Mouse (Mus musculus): ENCODE data around the gene Gys1. TPM values are rescaled to one million over a fixed set of nuclear protein-coding genes. Genes with fewer than 3 reads are reported as not detected.
A peak's percentile ranks its signal among the peaks of the same experiment; 100 is the strongest.

Gene Gys1
- polyA plus RNA-seq, 1 experiment from 2014 or later: 26.0 TPM

DNA sequence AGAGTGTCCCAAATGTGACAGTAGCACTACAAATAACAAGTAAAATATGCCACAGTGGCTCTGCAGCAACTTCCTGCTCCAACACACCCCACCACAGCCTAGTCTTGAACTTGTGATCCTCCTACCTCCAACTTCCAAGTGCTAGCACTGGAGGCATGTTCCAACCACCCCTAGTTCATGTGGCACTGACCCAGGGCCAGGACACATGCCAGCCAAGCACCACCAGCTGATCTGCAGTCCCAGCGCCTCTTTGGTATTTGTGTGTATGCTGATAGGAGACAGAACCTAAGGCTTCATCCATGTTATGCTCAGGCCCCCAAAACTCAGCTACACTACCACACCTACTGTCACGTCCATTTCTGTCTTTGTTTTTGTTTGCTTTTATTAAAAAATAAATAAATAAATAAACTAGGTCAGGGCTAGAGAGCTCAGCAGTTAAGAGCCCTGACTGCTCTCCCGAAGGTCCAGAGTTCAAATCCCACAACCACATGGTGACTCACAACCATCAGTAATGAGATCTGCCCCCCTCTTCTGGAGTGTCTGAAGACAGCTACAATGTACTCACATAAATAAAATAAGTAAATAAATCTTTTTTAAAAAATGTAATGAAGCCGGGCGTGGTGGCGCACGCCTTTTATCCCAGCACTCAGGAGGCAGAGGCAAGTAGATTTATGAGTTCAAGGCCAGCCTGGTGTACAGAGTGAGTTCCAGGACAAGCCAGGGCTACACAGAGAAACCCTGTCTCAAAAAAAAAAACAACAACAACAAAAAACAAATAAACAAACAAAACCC is 29.5 kb downstream of the Gys1 start:
- ATAC-seq (replicated peaks; ENCODE audit: low FRiP score, low read depth) (no peak), DNase-seq (ENCODE audit: low spot score) (no peak)
- no peak for TF ChIP-seq CTCF (IDR thresholded peaks at IDR 0.05; ENCODE audit: low read depth)
- Histone ChIP-seq H3K27me3 (ENCODE audit: insufficient read depth, low read length) (no peaks in the 10 kb centered on the region), H3K4me1 (replicated peaks; ENCODE audit: insufficient read depth, low read length) (peaks cover 17% of the 10 kb centered on the region), H3K9ac (ENCODE audit: low read depth, low read length) (no peak overlapping the region), H3K4me3 (replicated peaks; ENCODE audit: low read depth, low read length) (no peak overlapping the region), H3K4me2 (ENCODE audit: low read length) (no peak overlapping the region), H3K9me3 (replicated peaks; ENCODE audit: low read length) (no peaks in the 10 kb centered on the region), H3K27ac (no peak overlapping the region), H3K36me3 (ENCODE audit: insufficient read depth, low read length) (peaks cover 7% of the 10 kb centered on the region; the same call in 1 of the 2 replicates)
- WGBS: 94% methylated on average over 7 of the region's 7 CpGs

DNA sequence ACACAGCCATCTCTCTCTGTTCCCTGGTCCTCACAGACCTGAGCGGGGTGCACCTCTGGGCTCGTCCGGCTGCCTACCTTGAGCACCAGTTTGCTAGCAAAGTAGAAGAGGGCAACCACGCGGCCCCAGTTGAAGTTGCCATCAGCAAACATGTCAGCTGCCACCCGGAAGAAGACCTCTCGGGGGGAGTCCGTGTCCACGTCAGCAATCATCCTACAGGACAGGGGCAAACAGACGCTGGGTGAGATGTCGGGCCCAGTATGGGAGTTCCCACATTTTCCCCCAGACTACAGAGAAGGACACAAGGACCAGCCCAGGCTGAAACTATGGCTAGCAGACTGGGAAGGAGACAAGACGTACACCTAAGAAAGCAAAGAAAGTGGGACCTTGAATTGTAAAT is 30.5 kb downstream of the Gys1 start:
- ATAC-seq (replicated peaks; ENCODE audit: low FRiP score, low read depth): no peak
- no peak for DNase-seq (ENCODE audit: low spot score)
- peaks cover 17% of the 10 kb centered on the region for H3K4me1 ChIP-seq (replicated peaks; ENCODE audit: insufficient read depth, low read length)
- H3K27me3 ChIP-seq (ENCODE audit: insufficient read depth, low read length): no peaks in the 10 kb centered on the region
- no peak overlapping the region for H3K27ac ChIP-seq
- no peak for TF ChIP-seq CTCF (IDR thresholded peaks at IDR 0.05; ENCODE audit: low read depth)
- H3K4me2 ChIP-seq (ENCODE audit: low read length): no peak overlapping the region
- H3K4me3 ChIP-seq (replicated peaks; ENCODE audit: low read depth, low read length): no peak overlapping the region
- peaks cover 7% of the 10 kb centered on the region; the same call in 1 of the 2 replicates for H3K36me3 ChIP-seq (ENCODE audit: insufficient read depth, low read length)
- H3K9me3 ChIP-seq (replicated peaks; ENCODE audit: low read length): no peaks in the 10 kb centered on the region
- no peak overlapping the region for H3K9ac ChIP-seq (ENCODE audit: low read depth, low read length)
- WGBS: 93% methylated on average over 12 of the region's 12 CpGs

DNA sequence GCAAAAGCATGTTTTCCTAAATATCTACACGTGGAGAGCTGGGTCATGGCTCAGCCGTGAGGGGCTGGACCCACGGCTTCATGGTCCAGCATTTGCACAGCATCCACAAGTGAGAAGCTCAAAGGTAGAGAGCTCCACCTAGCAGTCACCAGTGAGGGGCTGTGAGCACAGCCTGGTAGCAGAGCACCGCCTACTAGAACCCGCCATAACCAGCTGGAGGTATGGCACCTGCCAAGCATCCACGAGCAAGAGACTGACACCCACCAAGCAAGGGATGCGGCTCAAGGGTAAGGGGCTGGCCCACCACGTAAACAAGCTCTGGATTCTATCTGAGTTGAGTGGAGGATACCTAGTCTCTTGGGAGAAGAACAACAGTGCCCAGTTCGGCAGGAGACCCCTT is 30.9 kb downstream of the Gys1 start:
- Histone ChIP-seq H3K36me3 (ENCODE audit: insufficient read depth, low read length) (peaks cover 7% of the 10 kb centered on the region; the same call in 1 of the 2 replicates), H3K27ac (no peak overlapping the region), H3K9me3 (replicated peaks; ENCODE audit: low read length) (no peaks in the 10 kb centered on the region), H3K4me1 (replicated peaks; ENCODE audit: insufficient read depth, low read length) (peaks cover 12% of the 10 kb centered on the region), H3K4me2 (ENCODE audit: low read length) (peak overlapping the region; percentile 90), H3K4me3 (replicated peaks; ENCODE audit: low read depth, low read length) (peak overlapping the region; percentile 78; the same call in 1 of the 2 replicates), H3K9ac (ENCODE audit: low read depth, low read length) (peak overlapping the region; percentile 82; the same call in 1 of the 2 replicates), H3K27me3 (ENCODE audit: insufficient read depth, low read length) (no peaks in the 10 kb centered on the region)
- DNase-seq (ENCODE audit: low spot score): no peak
- TF ChIP-seq CTCF (IDR thresholded peaks at IDR 0.05; ENCODE audit: low read depth): 0 out of 2 replicates have a peak, but pooled peaks have one; percentile 31
- ATAC-seq (replicated peaks; ENCODE audit: low FRiP score, low read depth): no peak
- 76% methylated on average over 9 of the region's 9 CpGs for WGBS

DNA sequence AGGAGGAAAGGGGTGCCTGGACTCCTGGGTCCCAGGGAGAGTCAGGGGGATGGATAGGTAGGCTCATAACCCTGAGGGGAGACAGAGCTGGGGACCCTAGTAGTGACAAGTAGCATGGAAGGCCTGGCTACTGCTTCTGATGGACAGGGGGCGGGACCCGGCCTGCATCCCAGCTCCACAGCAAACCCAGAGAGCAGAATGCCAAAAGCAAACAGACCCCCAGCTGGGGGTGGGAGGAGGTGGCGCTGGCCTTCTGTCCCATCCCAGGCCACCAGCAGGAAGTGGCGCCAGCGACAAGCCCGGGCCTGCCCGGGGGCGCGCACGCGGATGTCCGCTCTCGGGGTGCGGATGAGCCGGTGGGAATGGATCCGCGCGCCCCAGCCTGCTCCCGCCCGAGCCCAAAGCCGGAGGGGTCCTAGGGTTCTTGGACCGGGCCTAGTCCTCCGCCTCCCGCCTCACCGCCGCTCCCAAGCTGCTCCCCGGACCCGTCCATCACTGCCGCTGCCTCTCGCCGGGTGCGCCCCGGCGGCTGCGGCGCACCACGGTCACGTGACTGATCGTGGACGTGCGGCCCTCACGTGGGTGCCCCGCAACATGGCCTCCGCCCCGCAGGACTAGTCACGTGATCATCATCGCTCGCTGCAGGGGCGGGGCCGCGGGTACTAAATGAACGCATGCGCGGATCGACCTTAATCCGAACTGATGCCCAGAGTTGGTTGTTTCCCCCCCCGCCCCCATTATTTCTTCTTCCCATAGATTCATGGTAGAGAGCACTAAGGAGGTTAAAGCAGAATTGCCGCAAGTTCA is 31.8 kb downstream of the Gys1 start, which contains the start of gene Bax:
Bax (minus strand) TSS at position 616 of the 807 bp plus-strand sequence.
- WGBS: under 1% methylated on average over 53 of the region's 58 CpGs
- Histone ChIP-seq H3K36me3 (ENCODE audit: insufficient read depth, low read length) (peaks cover 7% of the 10 kb centered on the region; the same call in 1 of the 2 replicates), H3K27me3 (ENCODE audit: insufficient read depth, low read length) (no peaks in the 10 kb centered on the region), H3K4me1 (replicated peaks; ENCODE audit: insufficient read depth, low read length) (peaks cover 7% of the 10 kb centered on the region; the same call in 1 of the 2 replicates), H3K9me3 (replicated peaks; ENCODE audit: low read length) (no peaks in the 10 kb centered on the region), H3K4me2 (ENCODE audit: low read length) (peak within 1 kb of the TSS; percentile 90), H3K9ac (ENCODE audit: low read depth, low read length) (peak within 1 kb of the TSS; percentile 82), H3K27ac (peak within 1 kb of the TSS; percentile 75), H3K4me3 (replicated peaks; ENCODE audit: low read depth, low read length) (peak within 1 kb of the TSS; percentile 78)
- ATAC-seq (replicated peaks; ENCODE audit: low FRiP score, low read depth) (peak; percentile 75), DNase-seq (ENCODE audit: low spot score) (peak; percentile 99)
- peak; percentile 34 for TF ChIP-seq CTCF (IDR thresholded peaks at IDR 0.05; ENCODE audit: low read depth)

DNA sequence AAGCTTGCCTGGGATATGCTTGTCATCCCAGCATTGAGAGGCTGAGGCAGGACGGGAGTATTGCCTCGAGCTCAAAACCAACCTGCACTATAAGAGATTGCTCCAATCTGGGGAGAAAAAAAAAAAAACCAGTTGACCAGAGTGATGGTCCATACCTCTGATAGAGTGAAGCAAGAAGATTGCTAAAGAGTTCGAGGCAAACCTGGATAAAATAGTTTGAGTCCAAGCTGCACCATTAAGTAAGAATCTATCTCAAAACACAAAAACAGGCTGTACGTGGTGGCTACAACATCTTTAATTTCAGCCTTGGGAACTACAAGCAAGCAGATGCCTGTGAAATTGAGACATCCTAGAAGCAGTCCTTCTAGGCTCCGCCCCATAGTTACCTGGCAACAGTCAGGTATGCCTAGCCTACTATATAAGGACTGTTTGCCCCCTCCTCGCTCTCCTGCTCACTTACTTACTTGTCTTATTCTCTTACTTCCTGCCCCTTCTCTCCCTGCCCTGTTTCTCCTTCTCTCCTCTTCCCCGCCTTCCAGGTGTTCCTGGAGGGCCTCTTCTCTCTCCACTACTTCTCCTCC is 32.5 kb downstream of the Gys1 start:
- Histone ChIP-seq H3K27ac (no peak overlapping the region), H3K4me1 (replicated peaks; ENCODE audit: insufficient read depth, low read length) (peaks cover 7% of the 10 kb centered on the region; the same call in 1 of the 2 replicates), H3K36me3 (ENCODE audit: insufficient read depth, low read length) (peaks cover 7% of the 10 kb centered on the region; the same call in 1 of the 2 replicates), H3K4me3 (replicated peaks; ENCODE audit: low read depth, low read length) (peak overlapping the region; percentile 78), H3K27me3 (ENCODE audit: insufficient read depth, low read length) (no peaks in the 10 kb centered on the region), H3K4me2 (ENCODE audit: low read length) (peak overlapping the region; percentile 90), H3K9ac (ENCODE audit: low read depth, low read length) (no peak overlapping the region), H3K9me3 (replicated peaks; ENCODE audit: low read length) (no peaks in the 10 kb centered on the region)
- no peak for TF ChIP-seq CTCF (IDR thresholded peaks at IDR 0.05; ENCODE audit: low read depth)
- no peak for DNase-seq (ENCODE audit: low spot score)
- 38% methylated on average over 7 of the region's 7 CpGs for WGBS
- no peak for ATAC-seq (replicated peaks; ENCODE audit: low FRiP score, low read depth)

DNA sequence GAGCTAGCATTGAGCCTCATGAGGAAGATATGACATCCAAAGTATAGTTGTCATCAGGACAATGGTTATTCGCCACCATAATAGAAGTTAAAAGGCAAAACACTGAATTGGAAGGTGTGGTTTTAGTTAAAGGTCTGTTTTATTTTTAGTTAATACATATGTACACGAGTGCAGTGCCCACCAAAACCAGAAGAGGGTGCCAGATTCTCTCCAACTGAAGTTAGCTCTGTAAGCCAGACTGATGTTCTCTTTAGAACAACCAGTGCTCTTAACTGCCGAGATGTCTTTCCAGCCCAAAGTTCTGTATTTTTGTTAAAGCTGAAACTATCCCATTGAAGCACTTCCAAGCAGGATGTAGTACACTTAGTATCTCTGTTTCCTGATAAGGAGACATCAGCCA is 36.2 kb downstream of the Gys1 start:
- no peak overlapping the region for H3K9ac ChIP-seq (ENCODE audit: low read depth, low read length)
- no peaks in the 10 kb centered on the region for H3K9me3 ChIP-seq (replicated peaks; ENCODE audit: low read length)
- H3K27me3 ChIP-seq (ENCODE audit: insufficient read depth, low read length): no peaks in the 10 kb centered on the region
- H3K4me1 ChIP-seq (replicated peaks; ENCODE audit: insufficient read depth, low read length): peaks cover 2% of the 10 kb centered on the region; the same call in 1 of the 2 replicates
- no peak overlapping the region for H3K4me3 ChIP-seq (replicated peaks; ENCODE audit: low read depth, low read length)
- TF ChIP-seq CTCF (IDR thresholded peaks at IDR 0.05; ENCODE audit: low read depth): peak; percentile 88
- 5% methylated on average over 3 of the region's 3 CpGs for WGBS
- ATAC-seq (replicated peaks; ENCODE audit: low FRiP score, low read depth) (no peak), DNase-seq (ENCODE audit: low spot score) (peak; percentile 90)
- no peak overlapping the region for H3K4me2 ChIP-seq (ENCODE audit: low read length)
- no peaks in the 10 kb centered on the region for H3K36me3 ChIP-seq (ENCODE audit: insufficient read depth, low read length)
- no peak overlapping the region for H3K27ac ChIP-seq

Data from kidney, postnatal 0 days (tissue).